Mouse (Mus musculus): Measurements from ENCODE around the gene Lnpk.

The Lnpk gene

DNA sequence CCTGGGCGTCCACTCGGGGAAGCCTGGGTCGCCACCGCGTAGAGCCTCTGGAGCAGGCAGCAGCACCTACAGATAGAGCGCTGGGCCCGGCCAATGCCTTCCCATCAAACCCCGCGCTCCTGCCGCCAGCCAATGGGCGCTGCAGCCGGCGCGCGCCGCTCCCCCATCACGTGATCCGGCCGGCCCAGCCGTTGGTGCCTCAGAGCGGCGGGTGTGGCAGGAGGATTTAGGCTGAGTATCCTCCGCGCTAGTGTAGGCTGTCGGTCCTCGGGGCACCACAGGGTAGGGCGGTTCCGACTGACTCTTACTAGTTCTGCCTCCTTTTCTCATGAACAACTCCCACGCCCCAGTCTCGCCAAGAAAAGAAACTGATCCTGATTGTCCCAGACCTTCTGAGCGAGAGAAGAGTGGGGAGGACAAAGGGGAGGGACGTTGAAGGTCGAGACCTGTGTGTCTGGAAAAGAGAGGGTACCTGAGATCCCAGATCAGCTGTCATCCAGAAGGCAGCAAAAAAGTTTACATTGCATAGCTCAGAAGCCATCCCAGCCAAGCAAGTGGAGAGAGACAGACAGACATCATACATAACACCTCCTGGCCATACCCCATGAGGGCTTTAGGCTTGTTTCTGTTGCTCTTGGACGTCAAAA is at the start of gene Lnpk:
Gene Lnpk (minus strand): TSS at position 593 of the 647 bp plus-strand sequence.
- DNase-seq (ENCODE audit: low read depth) = peak; percentile 77

- DNase-seq (ENCODE audit: low read depth) = no peak
Observed at GRCm38 (mm10) chr2:74620368-74620767, 41.1 kb upstream of the Lnpk start.

DNA sequence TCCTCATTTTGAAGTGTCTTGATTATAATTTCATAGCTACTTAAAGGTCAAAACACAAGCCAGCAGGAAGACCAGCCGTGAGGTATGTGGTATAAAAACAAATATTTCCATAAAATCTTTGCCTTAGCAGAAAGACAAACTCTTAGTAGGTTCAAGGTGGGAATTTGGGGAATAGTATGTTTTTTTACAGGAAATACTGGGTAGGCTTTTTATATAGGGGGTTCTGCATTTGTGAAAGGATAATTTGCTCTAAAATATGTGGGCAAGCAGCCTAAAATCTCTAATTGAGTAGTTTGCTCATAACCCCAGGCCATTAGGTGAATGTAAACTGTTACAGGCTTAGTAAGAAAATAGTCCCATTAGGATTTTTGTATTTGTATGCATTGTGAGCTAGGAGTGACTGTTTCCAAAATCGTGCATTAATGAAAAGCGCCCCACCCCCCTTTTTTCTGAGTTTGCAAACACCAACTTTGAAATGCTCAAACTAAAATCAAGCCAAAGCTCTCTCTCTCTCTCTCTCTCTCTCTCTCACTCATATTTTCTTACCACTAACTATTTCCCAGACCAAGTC is 40.5 kb upstream of the Lnpk start:
- no peak for DNase-seq (ENCODE audit: low read depth)

GRCm38 (mm10) chr2:74617706-74618105 is 38.5 kb upstream of the Lnpk start:
- DNase-seq (ENCODE audit: low read depth) = no peak

GRCm38 (mm10) chr2:74611406-74611805 is 32.2 kb upstream of the Lnpk start:
- DNase-seq (ENCODE audit: low read depth) = no peak

- DNase-seq (ENCODE audit: low read depth) = no peak
Observed at GRCm38 (mm10) chr2:74609350-74609749, 30.1 kb upstream of the Lnpk start.

GRCm38 (mm10) chr2:74606087-74606760 is 27.0 kb upstream of the Lnpk start:
- peak; percentile 44 for DNase-seq (ENCODE audit: low read depth)

DNA sequence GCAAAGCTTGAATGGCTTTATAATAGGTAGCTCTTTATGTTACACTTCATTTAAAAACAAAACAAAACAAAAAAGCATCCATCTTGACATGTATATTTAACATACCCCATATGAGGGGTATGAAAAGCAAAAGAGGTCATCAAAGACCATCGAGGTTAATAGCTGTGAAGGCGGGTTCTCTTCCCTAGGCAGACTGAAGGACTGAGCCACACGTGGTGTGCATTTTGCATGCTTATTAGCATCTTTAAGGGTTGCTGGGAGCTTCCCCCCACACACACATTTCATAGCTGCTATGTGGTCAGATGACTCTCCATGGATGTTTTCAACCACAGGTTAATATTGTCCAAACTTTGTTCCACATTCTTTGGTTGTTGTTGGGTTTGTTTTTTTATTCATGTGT is 24.8 kb upstream of the Lnpk start:
- DNase-seq (ENCODE audit: low read depth) = no peak

DNA sequence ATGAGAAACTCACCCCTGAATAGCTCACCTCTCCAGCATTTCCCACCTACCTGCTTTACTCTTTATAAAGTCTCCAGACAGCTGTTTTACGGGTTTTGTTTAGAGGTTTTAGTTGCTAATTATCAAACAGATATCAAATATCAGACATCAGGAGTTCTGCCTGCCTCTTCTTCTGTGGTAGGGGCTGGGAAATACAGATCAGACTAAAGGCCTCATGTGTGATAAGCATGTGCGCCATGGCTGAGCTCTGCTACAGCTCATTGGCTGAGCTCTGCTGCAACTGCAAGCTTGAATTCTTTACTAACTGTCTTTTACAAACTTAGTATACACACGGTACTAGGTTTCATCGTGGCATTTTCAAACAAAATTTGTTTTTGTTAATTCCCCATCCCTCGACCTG is 23.2 kb upstream of the Lnpk start:
- no peak for DNase-seq (ENCODE audit: low read depth)

GRCm38 (mm10) chr2:74597169-74597568 is 17.9 kb upstream of the Lnpk start:
- DNase-seq (ENCODE audit: low read depth) = no peak

DNA sequence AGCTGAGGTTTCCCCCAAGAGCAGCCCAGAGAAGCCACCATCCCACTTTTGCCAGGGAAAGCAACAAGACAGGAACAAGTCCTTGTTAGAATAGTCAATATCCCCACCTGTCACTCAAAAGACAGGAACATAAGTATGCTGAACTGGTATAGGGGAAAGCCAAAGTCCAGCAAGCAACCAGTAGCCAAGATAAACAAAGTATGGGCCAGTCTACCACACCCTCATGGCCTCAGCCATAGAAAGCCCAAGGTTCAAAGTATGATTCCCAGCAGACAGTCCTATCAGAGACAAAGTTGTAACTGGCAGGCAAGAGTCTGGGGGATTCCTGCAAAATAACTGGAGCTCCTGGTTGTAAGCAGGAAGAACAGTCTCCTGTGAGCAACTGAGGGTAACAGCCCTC is 16.9 kb upstream of the Lnpk start:
- DNase-seq (ENCODE audit: low read depth) = no peak

GRCm38 (mm10) chr2:74578146-74578842 is 941 bp downstream of the Lnpk start:
- DNase-seq (ENCODE audit: low read depth) = peak; percentile 20

- no peak for DNase-seq (ENCODE audit: low read depth)
Observed at GRCm38 (mm10) chr2:74570390-74570789, 8.8 kb downstream of the Lnpk start.

- no peak for DNase-seq (ENCODE audit: low read depth)
Observed at GRCm38 (mm10) chr2:74559822-74560221, 19.4 kb downstream of the Lnpk start.

DNA sequence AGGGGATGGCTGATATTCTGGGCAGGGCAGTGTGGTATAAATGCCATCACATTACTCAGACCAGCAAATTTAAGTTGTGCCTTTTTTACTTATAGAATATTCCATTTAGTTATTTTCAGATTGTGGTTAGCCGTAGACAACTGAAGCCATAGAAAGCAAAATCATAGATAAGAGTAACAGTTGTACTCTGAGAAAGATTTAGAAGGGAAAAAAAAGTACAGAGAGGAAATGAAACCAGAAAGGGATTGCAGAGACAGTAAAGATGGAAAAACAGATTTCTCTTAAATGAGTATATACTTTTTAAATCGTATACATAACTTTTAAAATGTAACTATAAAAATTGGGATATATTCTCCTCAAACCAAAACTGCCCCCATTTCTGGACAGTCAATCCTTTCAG is 20.1 kb downstream of the Lnpk start:
- DNase-seq (ENCODE audit: low read depth) = no peak

DNA sequence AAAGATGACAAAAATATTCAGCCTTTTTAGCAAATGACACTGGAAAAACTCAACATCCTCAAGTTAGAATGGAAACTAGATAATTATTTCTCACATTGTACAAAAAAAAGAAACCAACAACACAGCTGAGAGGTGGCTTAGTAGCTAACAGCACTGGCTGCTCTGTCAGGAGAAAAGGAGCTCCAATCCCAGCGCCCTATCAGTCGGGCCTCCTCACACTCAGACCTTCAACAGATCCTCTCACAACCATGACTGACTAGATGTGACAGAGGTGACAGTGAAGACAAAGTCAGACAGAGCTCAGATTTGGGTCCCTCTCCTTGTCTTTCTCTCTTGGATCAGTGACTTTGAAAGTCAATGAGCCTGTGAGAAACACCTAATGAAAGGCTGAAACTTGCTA is 21.8 kb downstream of the Lnpk start:
- no peak for DNase-seq (ENCODE audit: low read depth)

DNA sequence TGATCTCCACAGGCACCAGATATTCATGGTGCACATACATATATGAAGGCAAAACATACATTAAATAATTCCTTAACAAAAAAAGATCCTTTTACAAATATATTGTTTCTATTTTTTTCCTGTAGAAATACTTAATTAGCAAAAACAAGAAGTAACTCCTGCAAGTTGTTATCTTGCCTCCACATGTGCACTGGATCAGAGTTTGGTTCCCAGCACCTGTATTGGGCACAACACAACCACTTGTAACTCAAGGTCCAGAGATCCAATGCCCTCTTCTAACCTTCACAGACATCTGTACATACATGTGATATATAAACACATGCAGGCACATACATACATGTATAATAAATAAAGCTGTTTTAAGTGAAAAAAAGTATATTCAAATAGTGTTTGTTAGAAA is 27.3 kb downstream of the Lnpk start:
- DNase-seq (ENCODE audit: low read depth) = no peak

- no peak for DNase-seq (ENCODE audit: low read depth)
Observed at GRCm38 (mm10) chr2:74548306-74548705, 30.9 kb downstream of the Lnpk start.

- DNase-seq (ENCODE audit: low read depth) = no peak
Observed at GRCm38 (mm10) chr2:74508302-74508701, 70.9 kb downstream of the Lnpk start.

- no peak for DNase-seq (ENCODE audit: low read depth)
Observed at GRCm38 (mm10) chr2:74506439-74506838, 72.8 kb downstream of the Lnpk start.

DNA sequence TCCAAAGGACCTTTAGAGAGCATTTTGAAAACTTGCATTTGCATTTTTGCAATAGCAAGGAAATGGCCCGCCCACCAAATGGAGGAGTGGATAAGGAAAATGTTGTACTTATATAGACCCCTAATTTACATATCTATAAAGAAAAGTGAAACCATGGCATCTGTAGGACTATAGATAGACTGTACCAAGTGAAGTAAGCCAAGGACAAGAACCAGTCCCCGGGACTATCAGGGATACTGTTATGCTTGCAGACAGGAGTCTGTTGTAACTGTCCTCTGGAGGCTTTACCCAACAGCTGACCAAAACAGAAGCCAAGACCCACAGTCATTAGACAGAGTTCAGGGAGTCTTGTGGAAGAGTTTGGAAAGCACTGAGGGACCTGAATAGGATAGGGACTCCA is 78.9 kb downstream of the Lnpk start:
- DNase-seq (ENCODE audit: low read depth) = no peak

- DNase-seq (ENCODE audit: low read depth) = no peak
Observed at GRCm38 (mm10) chr2:74497851-74498250, 81.4 kb downstream of the Lnpk start.

DNA sequence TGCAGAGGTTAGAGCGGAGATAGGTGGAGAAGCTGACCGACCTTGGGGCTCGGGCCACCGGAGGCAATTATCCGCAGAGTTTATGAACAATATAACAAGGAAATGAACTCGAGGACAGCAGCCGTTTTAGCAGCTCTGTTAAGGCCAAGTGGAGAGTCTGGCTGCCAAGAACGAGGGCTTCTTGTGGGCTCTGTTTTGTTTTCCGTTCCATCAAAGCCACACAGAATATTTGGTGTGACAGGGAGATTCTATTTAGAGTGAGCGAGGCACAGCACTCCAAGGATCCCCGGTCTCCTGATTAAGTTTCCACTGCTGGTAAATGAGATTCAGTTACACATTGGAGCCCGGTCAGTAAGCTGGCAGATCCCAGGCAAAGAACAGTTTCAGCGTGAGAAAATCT is 87.8 kb downstream of the Lnpk start:
- no peak for DNase-seq (ENCODE audit: low read depth)
